Mouse (Mus musculus) inflammation-experienced regulatory T-cells, adult 6 months (primary cell): ENCODE data around the gene Smtnl2. TPM values are rescaled to one million over a fixed set of nuclear protein-coding genes. Genes with fewer than 3 reads are reported as not detected.

Experiments used
- ATAC-seq: one replicate; pipeline ENCODE4 v1.8.0; 2017
- polyA plus RNA-seq, 3 experiments: library from polyadenylated mRNA; unstranded; fragments of 100-300 nt; shearing (Covaris generic); gene quantifications; one replicate each; pipeline ENCODE4 v1.2.1; 2017

Gene Smtnl2
- polyA plus RNA-seq, 3 experiments from 2014 or later: not detected

DNA sequence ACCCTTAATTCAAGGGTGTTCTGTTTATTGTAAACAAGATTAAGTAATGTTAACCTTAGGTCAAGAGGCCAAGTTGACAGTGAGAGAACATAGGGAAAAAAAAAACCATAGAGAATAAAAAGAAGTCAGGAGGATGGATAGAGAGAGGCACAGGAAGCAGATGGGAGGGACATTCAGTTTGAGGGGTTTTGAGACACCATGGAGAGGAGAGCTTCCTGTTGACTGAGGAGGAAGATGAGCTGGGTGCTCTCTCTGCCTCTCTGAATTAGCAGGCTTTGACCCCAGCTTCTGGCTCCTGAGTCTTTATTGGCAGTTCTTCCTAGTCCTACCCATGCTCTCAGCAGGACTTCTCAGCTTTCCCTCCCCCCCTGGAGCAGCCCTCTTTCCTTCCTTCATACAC lies 13.7 kb upstream of the Smtnl2 start:
- no peak for ATAC-seq

DNA sequence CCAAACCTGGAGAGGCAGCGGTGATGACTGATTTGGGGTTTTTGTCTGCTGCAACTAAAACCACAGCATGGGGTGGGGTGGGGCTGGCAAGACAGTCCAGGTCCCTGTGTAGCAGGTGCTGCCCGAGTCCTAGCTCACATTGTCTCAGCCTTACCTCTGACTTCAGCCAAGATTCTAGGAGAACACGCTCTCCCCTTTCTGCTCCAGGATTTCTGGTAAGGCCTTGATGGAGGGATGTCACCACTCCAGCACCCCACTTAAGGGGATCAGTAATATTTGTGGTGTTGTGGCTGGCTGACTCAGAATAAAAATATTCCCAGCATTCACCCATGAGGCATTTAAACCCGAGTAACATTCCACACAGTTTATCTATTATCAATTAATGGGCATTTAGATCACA lies 12.2 kb upstream of the Smtnl2 start:
- ATAC-seq: no peak

DNA sequence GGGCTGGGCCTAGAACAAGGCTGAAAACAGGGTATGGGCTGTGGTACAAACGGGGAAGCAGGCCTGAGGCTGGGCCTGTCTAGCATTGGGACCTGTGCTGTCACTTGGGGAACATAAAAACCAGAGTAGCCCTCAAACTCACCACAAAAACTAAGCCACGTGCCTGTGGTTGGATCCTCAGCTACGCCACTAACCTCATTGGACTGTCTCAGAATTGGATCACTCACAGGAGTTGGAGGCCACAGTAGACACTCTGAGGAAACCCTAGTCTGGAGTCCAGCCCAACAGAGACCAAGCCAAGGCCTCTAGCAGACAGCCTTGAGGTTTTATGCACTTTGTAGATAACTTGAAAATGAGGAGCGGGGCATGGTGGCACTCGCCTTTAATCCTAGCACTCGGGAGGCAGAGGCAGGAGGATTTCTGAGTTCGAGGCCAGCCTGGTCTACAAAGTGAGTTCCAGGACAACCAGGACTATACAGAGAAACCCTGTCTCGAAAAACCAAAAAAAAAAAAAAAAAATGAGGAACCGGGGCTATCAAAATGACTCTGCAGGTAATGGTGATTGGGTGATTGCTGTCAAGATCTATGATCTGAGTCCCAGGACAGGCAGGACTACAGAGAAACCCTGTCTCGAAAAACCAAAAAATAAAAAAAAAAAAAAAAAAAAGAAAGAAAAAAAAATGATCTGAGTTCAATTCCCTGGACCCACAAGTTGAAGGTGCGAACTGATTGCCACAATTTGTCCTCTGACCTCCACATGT lies 10.2 kb upstream of the Smtnl2 start:
- ATAC-seq: no peak

DNA sequence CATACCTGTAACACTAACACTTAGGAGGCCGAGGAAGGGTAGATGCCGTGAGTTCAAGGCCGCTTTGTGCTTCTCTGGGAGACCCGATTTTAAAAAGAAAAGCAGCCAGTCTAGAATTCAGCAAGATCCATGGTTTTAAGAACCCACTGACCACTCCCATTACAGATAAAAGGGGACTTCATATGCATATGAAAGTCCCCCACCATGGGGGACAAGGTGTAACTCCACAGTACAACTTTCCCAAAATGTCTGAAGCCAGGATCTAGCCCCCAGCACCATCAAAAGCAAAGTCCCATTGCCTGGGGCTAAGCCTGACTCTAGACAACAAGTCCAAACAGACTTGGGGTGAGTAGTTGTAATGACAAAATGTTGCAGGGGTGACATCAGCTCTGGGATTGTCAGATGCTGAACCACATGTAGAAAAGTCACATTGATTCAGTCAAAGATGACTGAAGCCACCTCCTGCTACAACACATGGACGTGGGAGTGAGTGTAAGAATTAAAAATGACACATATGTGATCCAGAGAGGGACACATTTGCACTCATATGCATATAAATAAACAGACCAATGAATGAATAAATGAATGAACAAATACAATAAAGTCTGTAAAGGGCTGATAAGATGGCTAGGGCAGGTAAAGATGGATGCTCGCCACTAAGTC lies 9.1 kb upstream of the Smtnl2 start:
- ATAC-seq: no peak

DNA sequence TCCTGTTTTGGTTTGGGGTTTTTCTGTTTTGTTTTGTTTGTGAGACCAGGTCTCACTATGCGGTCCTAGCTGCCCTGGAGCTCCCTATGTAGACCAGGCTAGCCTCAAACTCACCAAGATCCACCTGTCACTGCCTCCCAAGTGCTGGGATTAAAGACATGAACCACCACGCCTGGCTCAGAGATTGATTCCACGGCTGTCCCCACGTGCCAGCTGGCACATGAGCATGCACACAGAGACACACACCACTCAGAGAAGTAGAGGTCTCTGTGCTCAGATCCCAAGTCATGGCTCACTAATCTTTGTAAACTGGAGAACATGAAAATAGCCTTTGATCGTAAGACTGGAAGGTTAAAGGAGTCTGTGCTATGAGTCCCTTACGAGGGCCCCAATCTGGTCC lies 7.5 kb upstream of the Smtnl2 start:
- no peak for ATAC-seq

DNA sequence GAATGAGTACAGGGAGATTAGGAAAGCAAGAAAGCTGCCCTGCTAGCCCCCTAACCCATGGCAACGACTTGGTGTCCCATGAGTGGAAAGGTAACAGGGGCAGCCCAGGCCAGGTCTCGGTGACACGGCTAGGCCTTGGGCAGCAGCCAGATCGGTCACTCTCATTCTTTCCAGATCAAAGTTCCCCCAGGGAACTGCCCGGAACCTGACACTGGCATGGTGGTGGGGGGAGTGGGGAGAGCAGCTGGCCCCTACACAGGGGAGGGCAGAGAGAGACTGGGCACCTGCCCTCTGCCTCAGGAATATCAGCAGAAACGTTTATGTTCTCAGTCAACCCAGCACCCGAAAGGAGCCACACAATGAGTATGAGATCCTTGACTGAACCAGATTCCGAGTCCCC lies 6.7 kb upstream of the Smtnl2 start:
- no peak for ATAC-seq

DNA sequence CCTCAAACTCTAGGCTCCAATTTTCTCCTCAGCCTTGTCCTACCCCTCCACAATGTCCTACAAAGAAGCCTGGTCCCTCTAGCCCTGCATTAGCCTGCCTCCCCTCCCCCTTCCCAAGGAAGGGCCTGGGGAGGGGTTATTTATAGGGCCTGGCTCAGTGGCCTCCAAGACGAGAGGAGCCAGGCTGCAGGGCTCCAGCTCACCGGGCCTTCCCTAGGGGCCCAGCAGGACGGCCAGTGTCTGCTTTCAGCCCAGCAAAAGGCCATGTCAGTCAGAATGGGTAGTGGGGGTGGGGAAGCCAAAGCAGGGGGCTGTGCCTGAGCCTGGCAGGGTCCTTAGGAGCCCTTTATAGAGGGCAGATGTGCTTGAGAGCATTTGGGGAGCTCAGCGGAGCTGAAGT lies 5.9 kb upstream of the Smtnl2 start:
- ATAC-seq: no peak

DNA sequence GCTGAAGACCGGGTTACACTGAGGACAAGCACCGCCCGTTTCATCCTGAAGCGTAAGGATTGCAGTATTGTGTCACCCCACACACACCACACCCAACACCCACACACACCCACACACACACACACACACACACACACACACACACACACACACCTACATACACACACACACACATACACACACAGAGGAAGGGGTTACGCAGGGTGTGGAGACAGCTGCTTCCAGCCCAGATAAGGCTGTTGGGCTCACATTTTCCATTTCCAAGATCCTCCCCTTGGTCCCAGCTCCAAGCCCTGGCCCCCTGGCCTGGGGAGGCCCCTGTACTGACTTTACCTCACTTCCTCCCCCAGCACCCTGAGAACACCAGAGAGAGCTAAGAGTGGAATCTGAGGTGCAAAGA lies 5.2 kb upstream of the Smtnl2 start:
- ATAC-seq: no peak

DNA sequence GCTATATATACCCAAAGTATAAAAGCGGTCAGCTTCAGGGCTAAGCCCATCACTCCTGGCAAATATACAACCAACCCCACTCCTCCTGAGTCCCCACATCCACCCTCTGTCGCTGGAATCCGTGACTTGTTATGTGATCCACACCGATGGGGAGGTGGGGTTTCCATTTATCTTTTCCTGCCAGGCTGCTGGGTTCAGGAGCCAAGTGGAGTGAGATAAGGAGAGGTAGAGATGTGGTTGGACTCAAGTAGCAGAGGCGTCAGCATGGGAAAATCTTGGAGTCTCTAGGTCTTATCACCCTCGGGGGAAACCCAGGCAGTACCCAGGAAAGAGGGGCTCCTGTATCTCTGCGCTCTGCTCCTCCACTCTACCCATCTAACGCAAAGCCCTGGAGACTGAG lies 3.6 kb upstream of the Smtnl2 start:
- no peak for ATAC-seq

DNA sequence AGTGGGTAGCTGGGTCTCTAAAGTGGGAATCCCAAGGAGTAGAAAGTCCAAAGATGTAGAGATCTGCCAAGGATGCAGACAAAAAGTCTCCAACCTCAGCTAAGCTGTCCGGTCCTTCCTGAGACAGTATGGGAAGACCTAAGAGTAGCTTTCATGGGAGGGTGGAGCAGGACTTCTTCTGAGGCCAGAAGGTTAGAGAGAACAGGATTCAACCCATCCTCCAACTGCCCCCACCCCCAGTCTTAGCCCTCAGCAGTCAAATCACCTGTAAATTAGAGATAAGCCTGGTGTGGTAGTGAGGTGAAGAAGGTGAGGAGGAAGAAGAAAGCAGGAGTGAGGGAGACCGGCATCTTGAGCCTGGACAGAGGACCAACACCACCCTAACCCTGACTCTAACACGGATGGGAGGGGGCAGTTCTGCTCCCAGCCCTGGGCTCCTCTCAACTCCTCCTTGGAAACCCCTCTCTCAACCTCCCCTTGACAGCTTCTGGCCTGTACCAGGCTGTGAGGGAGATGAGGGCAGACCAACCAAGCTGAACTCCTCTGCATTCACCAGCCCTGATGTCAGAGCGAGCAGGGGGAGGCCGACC lies 2.2 kb upstream of the Smtnl2 start:
- ATAC-seq: no peak

DNA sequence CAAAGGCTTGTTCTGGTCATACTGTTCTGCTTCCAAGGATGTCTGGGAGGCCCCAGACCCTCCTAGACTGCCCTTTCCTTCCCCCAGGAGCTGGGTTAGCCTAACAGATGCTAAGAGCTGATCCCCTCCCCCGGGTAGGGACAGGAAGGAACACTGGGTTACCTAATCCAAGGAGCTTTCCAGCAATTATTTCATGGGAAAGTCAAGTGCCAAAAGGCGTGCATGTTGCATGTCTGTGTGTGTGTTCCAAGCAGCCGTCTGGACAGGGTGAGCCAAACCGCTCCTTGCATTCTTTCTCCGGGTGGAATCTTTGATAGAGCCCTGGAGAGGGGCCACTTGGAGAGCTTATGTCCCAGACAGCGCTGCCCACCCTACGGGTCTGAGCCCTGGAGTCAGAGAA lies 1.5 kb upstream of the Smtnl2 start:
- no peak for ATAC-seq

DNA sequence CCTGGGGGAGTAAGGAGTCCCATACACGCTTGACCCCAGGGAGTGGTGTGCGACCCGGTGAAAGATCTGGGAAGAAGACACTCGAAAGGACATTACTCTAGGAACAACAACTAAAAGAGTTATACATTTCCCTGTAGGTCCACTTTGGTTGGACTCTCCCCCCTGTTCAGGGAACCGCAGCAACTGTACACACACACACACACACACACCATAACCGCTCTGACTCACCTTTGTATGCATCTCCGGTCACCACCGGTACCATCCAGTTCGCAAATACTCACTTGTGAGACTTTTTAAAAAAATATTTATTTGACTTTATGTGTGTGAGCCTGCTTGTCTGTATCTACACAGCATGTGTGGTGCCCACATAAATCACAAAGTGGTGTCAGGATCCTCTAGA lies 432 bp upstream of the Smtnl2 start:
- ATAC-seq: no peak

DNA sequence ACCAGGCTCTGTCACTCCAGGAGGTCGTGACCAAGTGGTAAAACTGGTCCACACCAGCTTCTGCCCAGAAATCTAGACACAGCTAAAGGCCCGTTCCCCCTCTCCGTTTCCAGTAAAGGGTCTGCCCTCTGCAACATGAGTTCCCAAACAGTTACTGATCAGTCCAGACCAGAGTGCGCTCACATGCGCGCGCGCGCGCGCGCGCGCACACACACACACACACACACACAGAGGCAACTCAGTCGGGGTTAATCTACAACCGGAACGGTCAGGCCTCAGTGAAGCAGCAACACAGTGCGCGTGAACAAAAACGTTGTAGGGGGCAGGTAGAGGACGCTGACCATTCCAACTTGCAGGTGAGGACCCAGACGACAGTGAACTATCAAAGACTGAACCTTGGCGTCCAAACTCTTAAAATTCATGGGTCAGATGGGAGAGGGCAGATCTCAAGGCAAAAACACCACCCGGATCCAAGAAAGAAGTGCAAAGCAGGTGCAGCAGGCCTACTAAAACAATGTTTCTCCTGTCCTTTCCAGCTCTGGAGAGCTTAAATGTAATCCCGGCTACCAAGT lies 906 bp downstream of the Smtnl2 start:
- ATAC-seq: no peak

DNA sequence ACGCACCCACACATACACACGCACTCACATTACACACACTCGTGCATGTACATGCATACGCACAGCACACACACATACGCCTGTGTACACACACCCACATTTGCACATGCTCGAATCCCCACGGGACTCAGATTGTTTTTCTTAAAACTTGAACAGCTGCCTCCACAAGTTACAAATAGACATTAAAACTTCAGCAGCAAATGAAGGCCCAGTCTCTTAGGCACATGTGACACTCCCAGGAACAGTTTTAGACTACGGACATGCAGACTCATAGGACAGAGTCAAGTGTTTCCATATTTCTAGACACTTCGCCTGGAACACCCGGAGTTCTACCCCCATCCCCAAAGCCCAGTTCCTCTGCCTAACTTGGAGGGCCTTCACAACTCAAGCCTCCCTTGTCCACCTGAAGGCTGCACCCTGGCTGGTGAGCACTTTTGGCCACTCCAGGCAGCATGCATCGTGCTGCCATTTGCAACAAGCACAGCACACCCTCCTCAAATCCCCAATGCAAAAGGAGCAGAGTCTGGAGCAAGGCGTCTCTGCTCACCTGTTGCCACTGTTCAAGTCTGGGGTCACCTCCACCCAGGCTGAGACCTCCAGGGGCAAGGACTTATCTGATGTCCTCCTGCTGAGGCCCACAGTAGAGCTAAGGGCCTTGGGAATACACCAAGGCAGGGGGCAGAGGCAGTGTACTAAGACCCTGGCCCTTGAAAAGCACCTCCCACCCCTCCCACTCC lies 1.7 kb downstream of the Smtnl2 start:
- ATAC-seq: no peak

DNA sequence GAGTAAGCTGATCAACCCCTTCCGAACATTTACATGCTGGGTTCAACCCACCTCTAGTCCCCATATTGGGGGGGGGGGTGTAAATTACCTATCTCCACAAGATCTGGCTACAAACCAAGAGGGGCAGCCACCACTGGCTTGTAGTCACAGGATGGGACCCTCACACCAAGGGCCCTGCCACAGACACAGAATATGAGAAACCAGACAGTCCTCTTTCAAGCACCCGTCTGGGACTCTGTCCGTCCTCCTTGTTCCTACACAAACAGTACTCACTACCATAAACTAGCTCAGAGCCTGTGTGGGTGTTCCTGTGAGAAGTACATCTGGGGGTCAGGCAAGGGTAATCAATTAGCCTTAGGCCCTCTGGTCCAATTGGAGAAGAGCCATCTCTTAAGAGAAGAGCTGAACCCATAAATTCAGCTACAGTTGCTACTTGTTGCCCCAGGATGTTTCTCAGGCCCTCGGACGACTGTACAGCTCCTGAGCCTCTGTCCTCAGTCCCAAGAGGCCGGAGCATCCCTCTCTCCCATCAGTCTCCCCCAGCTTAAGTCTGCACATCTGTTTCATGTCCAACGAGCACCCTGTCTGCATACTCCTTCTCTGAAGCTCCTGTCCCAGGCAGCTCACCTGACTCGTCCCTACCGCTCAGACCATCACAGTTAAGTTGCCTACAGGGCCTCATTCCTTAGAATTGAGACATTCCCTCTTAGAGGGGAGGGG lies 2.9 kb downstream of the Smtnl2 start:
- no peak for ATAC-seq

DNA sequence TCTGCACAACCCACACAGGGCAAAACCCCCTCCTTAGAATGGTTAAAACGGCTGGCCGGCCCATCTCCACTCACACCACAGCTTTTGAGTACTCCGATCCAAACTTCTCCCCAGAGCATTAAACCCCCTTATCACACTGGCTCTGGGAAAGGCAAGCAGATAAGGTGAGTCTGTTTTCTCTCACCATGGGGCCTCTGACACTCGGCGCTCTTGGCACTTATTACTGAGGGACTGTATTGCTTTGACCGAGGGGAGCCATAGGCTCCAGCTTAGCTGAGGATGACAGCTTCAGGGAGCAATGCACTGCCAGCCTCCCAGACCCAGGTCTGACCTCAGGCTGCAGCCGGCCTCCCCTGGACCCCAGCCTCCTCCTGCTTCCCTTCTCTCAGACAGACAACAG lies 3.9 kb downstream of the Smtnl2 start:
- no peak for ATAC-seq

DNA sequence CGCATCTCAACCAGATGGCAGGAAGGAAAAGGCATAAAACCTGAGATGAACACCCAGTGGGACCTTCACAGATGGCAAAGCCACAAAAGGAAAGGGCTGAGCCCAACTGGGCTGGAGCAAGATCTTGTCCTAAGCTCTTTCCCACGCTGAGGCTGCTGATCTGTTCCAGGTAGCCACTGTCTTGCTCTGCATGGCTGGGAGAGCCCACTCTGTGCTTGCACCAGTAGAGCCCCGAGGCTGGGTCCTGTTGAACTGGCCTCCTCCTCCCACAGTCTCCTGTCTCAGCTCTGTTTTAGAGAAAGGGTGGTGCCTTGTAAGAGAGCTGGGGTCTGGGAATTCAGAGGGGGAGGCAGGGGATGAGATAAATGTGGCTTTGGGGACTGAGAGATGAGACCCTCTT lies 4.4 kb downstream of the Smtnl2 start:
- ATAC-seq: no peak

DNA sequence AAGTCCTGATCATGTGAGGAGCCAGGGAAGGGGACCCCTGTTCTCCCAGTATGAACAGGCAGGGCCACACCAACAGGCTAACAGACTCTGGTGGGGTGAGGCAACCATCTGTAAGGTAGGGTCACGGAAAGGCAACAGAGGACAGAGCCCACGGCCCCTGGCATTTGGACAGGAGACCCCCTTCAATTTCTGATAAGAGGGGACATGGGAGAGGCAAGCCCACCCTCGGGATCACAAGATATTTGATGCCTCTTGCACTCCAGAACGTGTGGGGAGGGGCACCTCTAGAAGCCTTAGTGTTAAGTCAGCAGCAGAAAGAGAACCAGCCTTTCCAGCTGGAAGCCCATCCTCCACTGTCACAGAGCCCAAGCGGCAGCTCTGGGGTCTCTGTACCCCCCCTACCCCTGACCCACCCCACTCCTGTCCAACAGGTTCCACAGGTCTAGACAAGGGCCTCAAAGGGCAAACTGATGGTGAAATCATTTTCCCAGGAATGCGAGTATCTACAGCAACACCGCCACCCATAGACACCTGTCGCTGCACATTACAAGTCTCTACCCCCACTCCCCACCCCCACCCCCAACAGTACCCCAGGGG lies 5.3 kb downstream of the Smtnl2 start:
- ATAC-seq: no peak

DNA sequence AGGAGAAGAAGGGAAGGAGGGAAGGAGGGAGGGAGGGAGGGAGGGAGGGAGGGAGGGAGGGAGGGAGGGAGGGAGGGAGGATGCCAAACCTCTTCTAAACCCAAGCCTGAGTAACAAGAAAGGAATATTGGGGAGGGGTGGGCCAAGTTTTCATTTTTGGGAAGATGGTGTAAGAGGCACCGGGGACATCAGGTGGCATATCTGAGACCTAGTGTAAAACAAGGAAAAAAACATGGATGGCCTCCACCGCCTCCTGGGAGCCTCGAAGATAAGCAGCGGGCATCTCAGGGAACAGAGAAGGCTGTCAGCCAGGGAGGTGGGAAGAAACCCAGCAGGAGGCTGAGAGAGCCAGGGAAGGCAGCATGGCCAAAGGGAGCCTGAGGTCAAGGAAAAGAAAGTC lies 6.0 kb downstream of the Smtnl2 start:
- ATAC-seq: no peak

DNA sequence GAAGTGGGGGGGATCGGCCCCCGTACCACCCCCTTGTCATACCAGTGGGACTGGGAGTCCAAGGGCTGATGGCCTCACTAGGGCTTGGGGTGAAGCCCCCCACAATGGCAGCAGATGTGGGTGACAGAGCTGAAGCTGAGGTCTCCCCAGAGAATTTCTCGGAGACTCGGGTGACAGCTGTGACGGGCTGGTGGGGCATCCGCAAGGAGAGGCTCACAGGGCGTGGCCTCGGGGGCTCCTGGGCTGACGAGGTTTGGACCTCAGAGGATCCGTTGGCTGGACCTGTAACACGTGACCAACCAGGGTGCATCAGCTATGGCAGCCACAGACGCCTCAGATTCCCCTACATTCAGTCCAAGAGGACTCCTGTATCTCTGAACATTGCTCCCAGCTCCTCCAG lies 8.5 kb downstream of the Smtnl2 start:
- ATAC-seq: no peak

DNA sequence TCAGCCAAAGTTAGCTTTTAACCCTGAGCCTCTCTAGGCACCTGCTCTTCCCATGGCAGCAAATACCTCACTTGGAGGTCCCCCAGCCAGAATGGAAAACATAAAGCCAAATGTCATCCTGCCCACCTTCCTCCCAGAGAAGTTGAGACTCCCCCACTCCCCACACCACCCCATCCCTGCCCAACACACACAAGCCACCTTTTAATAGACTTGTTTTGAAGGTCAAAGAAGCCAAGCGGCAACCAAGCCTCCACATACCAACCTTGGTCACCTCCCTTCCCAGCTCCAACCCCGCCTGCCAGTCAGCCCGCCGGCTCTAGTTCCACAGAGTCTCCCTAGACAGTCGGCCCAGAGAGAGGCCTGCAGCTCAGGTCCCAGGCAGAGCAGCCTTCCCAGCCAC lies 9.5 kb downstream of the Smtnl2 start:
- ATAC-seq: no peak

DNA sequence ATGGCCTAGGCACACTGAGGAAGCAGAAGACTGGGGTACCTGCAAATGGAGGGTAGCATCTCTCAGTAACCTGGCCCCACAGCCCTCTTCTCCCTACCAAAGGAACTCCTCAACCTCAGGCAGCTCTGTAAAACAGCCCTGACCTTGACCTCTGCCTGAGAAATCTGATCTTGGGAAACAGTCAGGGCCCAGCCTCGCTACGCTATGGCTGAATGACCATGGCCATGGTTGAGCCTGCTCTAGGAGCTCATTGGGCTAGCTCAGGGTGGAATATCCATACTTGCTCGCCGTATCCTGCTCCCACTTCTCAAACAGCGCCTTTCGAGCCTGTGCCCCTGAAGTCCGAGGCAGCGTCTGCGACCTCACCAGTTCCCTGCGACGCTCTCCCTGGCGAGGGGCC lies 10.4 kb downstream of the Smtnl2 start:
- no peak for ATAC-seq
